In the genomic region with DNA sequence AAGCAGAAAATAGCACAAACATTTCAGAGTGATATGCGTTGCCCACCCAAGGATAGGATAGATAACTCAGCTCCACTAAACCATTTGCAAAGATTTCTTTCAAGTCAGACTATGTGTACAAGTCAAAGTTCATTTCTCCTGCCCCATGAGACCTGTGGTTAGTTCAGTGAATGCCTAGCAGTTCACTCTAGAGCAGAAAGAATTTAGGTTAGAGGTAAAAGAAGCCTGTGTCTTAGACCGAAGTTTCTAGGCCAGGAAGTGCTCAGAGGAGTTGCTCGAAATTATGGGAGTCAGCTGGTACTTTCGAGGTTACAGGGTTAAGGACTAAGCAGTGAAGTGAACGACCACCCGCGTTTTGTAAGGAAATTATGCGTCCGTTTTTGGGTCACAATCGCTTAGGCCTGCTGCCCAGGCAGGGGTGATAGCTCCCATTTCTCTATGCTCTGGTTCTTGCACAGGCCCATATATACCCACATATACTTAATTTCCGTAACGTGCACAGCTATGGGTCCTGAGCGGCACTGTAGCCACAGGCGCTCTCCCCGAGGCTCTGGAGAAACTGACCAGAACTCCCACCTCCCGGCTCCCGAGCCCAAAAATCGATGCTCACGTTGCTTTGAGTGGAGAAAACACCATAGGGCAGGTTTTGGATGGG, we compare ENCODE assay signal across 8 mouse cellular contexts. TPM values are rescaled to one million over a fixed set of nuclear protein-coding genes. Genes with fewer than 3 reads are reported as not detected.
DNase-seq lines count a peak whose midpoint lies in the region; ATAC-seq lines count a peak whose summit lies in the region.

No protein-coding gene starts in this region.

- H3K9ac ChIP-seq in embryonic facial prominence, embryonic 12.5 days = peak overlapping the region; percentile 54
- peak overlapping the region; percentile 76 for H3K9ac ChIP-seq in hindbrain, embryonic 14.5 days

- no peaks in the 10 kb centered on the region for H3K9me3 ChIP-seq in embryonic facial prominence, embryonic 12.5 days
- H3K9me3 ChIP-seq in hindbrain, embryonic 14.5 days (ENCODE audit: control insufficient read depth, low read length) = no peaks in the 10 kb centered on the region

- H3K4me1 ChIP-seq in embryonic facial prominence, embryonic 12.5 days = peaks cover 7% of the 10 kb centered on the region; the same call in 1 of the 2 replicates
- peaks cover 12% of the 10 kb centered on the region; the same call in 1 of the 2 replicates for H3K4me1 ChIP-seq in hindbrain, embryonic 14.5 days (replicated peaks; ENCODE audit: control insufficient read depth, insufficient read depth, low read length)

- peak overlapping the region; percentile 97 for H3K4me2 ChIP-seq in embryonic facial prominence, embryonic 12.5 days (replicated peaks)
- peak overlapping the region; percentile 97 for H3K4me2 ChIP-seq in hindbrain, embryonic 14.5 days (replicated peaks)

- WGBS in embryonic facial prominence, embryonic 12.5 days = 8% methylated on average over 19 of the region's 19 CpGs
- WGBS in hindbrain, embryonic 14.5 days = 11% methylated on average over 19 of the region's 19 CpGs

- H3K27me3 ChIP-seq in embryonic facial prominence, embryonic 12.5 days = no peaks in the 10 kb centered on the region
- H3K27me3 ChIP-seq in hindbrain, embryonic 14.5 days (ENCODE audit: control insufficient read depth, insufficient read depth, low read length) = no peaks in the 10 kb centered on the region

- H3K36me3 ChIP-seq in embryonic facial prominence, embryonic 12.5 days = no peaks in the 10 kb centered on the region
- H3K36me3 ChIP-seq in hindbrain, embryonic 14.5 days (replicated peaks; ENCODE audit: control insufficient read depth, insufficient read depth) = no peaks in the 10 kb centered on the region

- no peak overlapping the region for H3K27ac ChIP-seq in embryonic facial prominence, embryonic 12.5 days
- 0 out of 2 replicates have a peak overlapping the region, but pooled peaks have one; percentile 32 for H3K27ac ChIP-seq in hindbrain, embryonic 14.5 days

- peak; percentile 14 for DNase-seq in right cerebral cortex, postnatal 14 days
- DNase-seq in right cerebral cortex, adult 2 months (ENCODE audit: low spot score in 2 of 2) = no peak
- DNase-seq in hindbrain, embryonic 14.5 days (ENCODE audit: low spot score) = no peak
- peak; percentile 3 for DNase-seq in lung, postnatal 25 days (ENCODE audit: low spot score)
- DNase-seq in yolk sac, embryonic 10.5 days (ENCODE audit: low spot score) = peak; percentile 31
- no peak for DNase-seq in frontal cortex, postnatal 10 days (ENCODE audit: low spot score in 2 of 2)
- DNase-seq in right cerebral cortex, adult 18-20 months = no peak

- 0 out of 2 replicates have a peak, but pooled peaks have one; percentile 54 for ATAC-seq in embryonic facial prominence, embryonic 12.5 days (ENCODE audit: insufficient number of reproducible peaks, insufficient read depth, low FRiP score, low TSS enrichment)
- peak; percentile 57; the same call in 1 of the 2 replicates for ATAC-seq in hindbrain, embryonic 14.5 days (ENCODE audit: low FRiP score)

- peak overlapping the region; percentile 55 for H3K4me3 ChIP-seq in embryonic facial prominence, embryonic 12.5 days
- H3K4me3 ChIP-seq in hindbrain, embryonic 14.5 days (replicated peaks; ENCODE audit: low read length) = peak overlapping the region; percentile 58

RNA-seq across cellular contexts. Expression of gene Fah, which starts 1.4 kb away (rescaled TPM):
- polyA plus RNA-seq in embryonic facial prominence, embryonic 12.5 days (2016; fragmentation: Nextera tagmentation; extraction: Ambion mirVana) = 3.3 TPM in 2 replicates
- 9.9 and 10.5 TPM in 2 replicates for polyA plus RNA-seq in hindbrain, embryonic 14.5 days (2014; fragmentation: Nextera tagmentation; extraction: Ambion mirVana)

Comparison
In these comparisons a context has a peak if more than half of its experiments do, and no peak if none do; other contexts are left out.
1. DNase-seq: peak in right cerebral cortex, postnatal 14 days (single experiment), lung, postnatal 25 days (single experiment) and yolk sac, embryonic 10.5 days (single experiment); none in right cerebral cortex, adult 2 months (0 of 2), hindbrain, embryonic 14.5 days (single experiment), frontal cortex, postnatal 10 days (0 of 2) and right cerebral cortex, adult 18-20 months (single experiment).